Mouse (Mus musculus): ENCODE measurements around the gene Dnah7a. TPM values are rescaled to one million over a fixed set of nuclear protein-coding genes. Genes with fewer than 3 reads are reported as not detected.
"Not testable (repeated sequence)": the region's sequence is repeated elsewhere in the genome, so short reads cannot be mapped to it uniquely, and the experiment has no call there.

Gene Dnah7a
- polyA plus RNA-seq (2016; fragmentation: Nextera tagmentation; extraction: Ambion mirVana) = 7.1 and 7.2 TPM in 2 replicates

DNA sequence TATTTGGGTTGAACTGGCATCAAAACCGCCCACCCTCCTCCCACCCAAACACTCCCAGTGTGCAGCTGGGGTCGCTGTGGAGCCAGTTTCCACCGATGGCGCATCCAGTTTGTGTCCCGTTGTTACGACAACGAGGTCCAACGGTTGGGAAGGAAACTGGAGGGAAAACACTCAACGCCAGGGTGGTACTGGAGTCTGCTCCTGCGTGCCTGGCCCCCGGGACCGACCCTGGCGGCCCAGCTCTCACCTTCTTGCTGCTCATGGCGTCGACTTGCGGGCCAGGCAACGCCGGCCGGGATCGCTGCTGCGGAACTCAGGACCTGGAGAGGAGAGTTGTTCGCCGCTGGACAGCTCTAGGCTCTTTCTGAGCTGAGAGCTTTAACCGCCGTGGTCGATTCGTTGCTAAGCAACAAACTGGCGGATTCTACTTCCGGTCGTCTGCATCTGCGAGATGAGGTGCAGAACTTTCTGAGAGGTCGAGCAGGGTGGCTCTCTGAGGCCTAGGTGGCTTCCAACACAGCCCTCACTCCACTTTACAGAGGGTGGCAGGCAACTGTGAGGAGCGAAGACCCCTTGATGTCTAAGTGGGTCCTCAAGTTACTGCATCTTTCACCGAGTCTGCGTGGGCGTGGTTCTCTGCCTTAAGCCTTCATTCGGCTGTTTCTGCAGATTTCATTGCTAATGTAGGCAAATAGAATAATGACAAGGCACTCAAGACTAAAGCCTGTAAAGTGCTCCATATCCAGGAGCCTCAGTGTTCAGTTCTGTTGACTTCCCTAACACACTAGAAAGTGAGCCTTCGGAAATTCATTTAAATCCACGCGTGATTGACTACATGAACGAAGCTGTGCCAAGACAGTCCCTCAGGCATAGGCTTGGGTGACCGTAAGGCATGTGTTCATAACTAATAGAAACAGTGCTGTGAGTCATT is at the start of gene Dnah7a:
Gene Dnah7a, minus strand, starts transcription at position 354 of the 931 bp plus-strand sequence.
- no peaks in the 10 kb centered on the region for H3K9me3 ChIP-seq
- no peaks in the 10 kb centered on the region for H3K27me3 ChIP-seq
- ATAC-seq (ENCODE audit: low FRiP score) = peak; percentile 87
- 15% methylated on average over 42 of the region's 42 CpGs for WGBS
- peak within 1 kb of the TSS; percentile 75 for H3K4me2 ChIP-seq
- no peaks in the 10 kb centered on the region for H3K36me3 ChIP-seq (replicated peaks)
- 0 out of 2 replicates have a peak, but pooled peaks cover 10% of the 10 kb centered on the region for H3K4me1 ChIP-seq
- peak within 1 kb of the TSS; percentile 53 for H3K4me3 ChIP-seq (replicated peaks)
- peak within 1 kb of the TSS; percentile 56; the same call in 1 of the 2 replicates for H3K9ac ChIP-seq
- peak within 1 kb of the TSS; percentile 81 for H3K27ac ChIP-seq

DNA sequence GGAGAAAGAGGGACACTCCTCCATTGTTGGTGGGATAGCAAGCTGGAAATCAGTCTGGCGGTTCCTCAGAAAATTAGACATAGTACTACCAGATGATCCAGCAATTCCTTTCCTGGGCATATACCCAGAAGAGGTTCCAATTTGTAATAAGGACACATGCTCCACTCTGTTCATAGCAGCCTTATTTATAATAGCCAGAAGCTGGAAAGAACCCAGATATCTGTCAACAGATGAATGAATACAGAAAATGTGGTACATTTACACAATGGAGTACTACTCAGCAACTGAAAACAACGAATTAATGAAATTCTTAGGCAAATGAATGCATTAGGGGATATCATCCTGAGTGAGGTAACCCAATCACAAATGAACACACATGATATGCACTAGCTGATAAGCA is 46.9 kb upstream of the Dnah7a start:
- not testable (repeated sequence) for H3K9ac ChIP-seq; H3K27ac ChIP-seq; H3K4me1 ChIP-seq; H3K9me3 ChIP-seq; H3K36me3 ChIP-seq (replicated peaks); H3K4me3 ChIP-seq (replicated peaks); H3K4me2 ChIP-seq; H3K27me3 ChIP-seq; ATAC-seq (ENCODE audit: low FRiP score)
- 86% methylated on average over 2 of the region's 2 CpGs for WGBS

DNA sequence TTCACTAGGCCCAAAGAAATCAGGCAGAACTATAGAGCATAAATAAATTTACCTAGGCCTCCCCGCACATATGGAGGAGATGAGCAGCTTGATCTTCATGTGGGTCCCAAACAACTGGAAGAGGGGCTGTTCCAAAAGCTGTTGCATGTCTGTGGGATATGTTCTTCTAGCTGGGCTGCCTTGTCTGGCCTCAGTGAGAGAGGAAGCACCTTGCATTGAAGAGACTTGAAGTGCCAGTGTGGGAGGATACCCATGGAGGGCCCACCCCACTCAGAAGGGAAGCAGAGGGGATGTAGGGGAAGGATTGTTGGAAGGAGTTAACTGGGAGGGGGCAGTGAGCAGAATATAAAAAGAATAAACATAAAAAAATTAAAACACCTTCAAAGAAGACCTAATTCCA is 44.6 kb upstream of the Dnah7a start:
- Histone ChIP-seq H3K9me3 (no peaks in the 10 kb centered on the region), H3K9ac (no peak overlapping the region), H3K4me2 (no peak overlapping the region), H3K27ac (no peak overlapping the region), H3K36me3 (replicated peaks) (no peaks in the 10 kb centered on the region), H3K27me3 (no peaks in the 10 kb centered on the region), H3K4me1 (0 out of 2 replicates have a peak, but pooled peaks cover 4% of the 10 kb centered on the region), H3K4me3 (replicated peaks) (no peak overlapping the region)
- 74% methylated on average over 1 of the region's 1 CpGs for WGBS
- ATAC-seq (ENCODE audit: low FRiP score) = no peak

DNA sequence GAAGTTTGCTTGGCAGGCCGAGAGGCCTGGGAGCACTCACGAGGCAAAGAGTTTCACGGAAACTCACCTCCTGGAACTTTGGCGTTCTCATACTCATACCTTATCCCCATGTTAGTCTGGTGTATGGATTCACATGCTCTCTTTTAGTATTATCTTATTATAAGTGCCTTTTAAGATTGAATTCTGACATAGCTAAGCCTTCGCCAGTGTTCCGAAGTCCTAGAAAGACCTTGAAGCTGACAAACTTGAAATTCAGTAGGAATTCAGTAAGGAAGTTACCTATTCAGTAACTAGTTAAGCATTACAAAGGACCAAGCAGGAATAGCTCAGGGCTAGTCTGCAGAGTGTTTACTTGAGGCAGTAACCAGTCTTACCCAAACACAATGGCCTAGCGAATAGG is 44.1 kb upstream of the Dnah7a start:
- not testable (repeated sequence) for H3K36me3 ChIP-seq (replicated peaks); H3K4me3 ChIP-seq (replicated peaks); H3K27me3 ChIP-seq; H3K4me1 ChIP-seq; H3K4me2 ChIP-seq; H3K27ac ChIP-seq; H3K9me3 ChIP-seq; ATAC-seq (ENCODE audit: low FRiP score); H3K9ac ChIP-seq
- 79% methylated on average over 7 of the region's 7 CpGs for WGBS

DNA sequence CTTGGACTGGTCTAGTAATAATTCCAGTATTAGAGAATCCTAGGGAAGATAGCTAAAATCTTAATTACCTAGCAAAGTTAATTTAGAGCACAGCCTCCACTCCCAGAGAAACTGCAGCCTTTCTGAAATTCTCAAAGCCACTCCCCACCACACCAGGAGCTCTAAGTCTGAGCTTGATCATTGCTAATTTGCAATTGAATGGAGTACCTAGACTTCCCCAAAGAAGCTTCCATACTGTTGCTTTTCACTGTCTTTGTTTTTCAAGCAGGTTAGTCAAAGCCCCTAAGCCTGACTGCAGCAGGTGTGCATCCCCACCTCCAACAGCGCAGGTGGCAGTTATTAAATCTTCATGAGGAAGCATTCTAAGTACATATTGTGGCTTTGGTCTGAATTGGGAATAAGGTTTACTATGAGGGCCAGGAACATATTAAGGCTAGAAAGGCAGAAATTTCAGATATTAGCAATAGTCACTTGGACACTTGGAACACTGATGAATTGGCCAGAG is 43.3 kb upstream of the Dnah7a start:
- not testable (repeated sequence) for H3K27me3 ChIP-seq

DNA sequence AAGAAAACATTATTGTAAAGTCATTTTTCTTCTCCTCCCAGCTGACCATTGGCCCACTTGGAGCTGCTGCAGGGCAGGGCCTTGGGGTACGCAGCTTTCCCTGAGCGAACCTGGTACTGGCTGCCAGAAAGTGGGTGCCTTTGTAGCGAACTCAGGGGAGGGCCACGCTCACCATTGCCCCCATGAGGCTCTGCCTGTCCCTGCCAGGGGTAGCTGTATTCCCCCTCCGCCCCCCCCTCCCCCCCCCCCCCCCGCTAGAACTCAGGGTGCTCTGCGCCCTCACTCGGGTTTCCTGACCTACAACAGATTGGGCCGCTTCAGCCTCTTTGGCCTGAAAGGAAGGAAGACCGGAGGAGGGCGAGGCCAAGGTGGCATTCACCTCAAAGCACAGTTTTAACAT is 42.0 kb upstream of the Dnah7a start:
- no peak overlapping the region for H3K4me3 ChIP-seq (replicated peaks)
- ATAC-seq (ENCODE audit: low FRiP score) = no peak
- WGBS = 18% methylated on average over 7 of the region's 11 CpGs

More for the DNA sequence above, 43.3 kb upstream of the Dnah7a start:
- H3K9me3 ChIP-seq; H3K4me1 ChIP-seq; H3K4me2 ChIP-seq; H3K4me3 ChIP-seq (replicated peaks); ATAC-seq (ENCODE audit: low FRiP score); H3K27ac ChIP-seq; H3K9ac ChIP-seq; H3K36me3 ChIP-seq (replicated peaks): not testable (repeated sequence)
- WGBS = 32% methylated on average over 1 of the region's 1 CpGs

DNA sequence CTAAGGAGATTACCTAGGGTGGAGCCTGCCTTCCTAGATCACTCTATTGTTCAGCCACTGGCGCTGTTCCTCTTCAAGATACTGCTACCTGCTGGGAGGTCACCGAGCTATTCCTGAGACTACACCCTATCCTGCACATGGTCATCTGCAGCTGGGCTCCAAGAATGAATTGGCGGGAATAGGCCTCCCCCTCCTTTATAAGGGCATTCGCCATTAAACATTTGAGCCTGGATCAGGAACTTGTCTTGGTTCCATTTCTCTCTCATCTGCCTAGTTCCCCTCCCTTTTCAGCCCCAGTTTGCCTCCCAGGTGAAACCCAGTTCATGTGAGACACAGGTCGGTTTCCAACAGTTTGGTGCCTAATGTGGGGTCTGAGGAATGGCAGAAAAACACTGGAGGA is 39.4 kb upstream of the Dnah7a start:
- peaks cover 18% of the 10 kb centered on the region for H3K27me3 ChIP-seq
- WGBS = 55% methylated on average over 5 of the region's 5 CpGs

More for the DNA sequence above, 42.0 kb upstream of the Dnah7a start:
- no peaks in the 10 kb centered on the region for H3K36me3 ChIP-seq (replicated peaks)
- no peak overlapping the region for H3K27ac ChIP-seq
- H3K4me1 ChIP-seq = 0 out of 2 replicates have a peak, but pooled peaks cover 4% of the 10 kb centered on the region
- H3K9ac ChIP-seq = no peak overlapping the region
- no peak overlapping the region for H3K4me2 ChIP-seq
- peaks cover 14% of the 10 kb centered on the region for H3K27me3 ChIP-seq
- no peaks in the 10 kb centered on the region for H3K9me3 ChIP-seq

DNA sequence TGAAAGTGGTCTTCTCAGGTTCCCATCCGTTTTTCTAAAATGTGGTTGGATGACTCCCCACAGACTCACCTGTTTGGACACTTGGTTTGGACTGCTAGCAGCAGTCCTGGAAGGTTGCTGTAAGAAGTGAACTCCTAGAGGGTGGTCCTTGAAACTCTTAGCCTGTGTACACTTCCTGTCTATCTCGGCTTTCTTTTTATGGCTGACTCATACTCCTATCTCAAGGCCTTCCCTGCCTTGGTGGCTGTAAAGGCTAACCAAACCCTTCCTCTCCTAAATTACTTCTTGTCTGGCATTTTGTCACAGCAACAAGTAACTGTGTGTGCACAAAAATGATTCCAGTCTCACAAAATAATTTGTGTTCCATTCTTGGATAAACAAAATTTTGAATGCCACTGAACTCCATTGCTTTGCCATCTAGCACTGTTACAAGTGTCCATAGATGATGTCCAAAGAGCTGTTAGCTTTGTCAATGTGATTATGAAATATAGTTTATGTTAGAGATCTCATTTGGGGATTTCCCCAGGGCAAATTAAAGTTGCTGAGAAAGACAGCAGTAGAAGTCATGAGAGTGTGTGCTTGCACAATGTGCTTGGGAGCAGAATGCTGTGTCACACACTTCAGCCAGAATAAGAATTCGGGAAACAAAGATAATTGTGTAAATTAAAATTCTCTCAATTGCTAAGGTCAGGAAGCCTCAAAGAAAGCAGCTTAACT is 35.3 kb upstream of the Dnah7a start:
- WGBS = 88% methylated on average over 3 of the region's 3 CpGs
- Histone ChIP-seq H3K27ac (no peak overlapping the region), H3K9me3 (no peaks in the 10 kb centered on the region), H3K9ac (no peak overlapping the region), H3K27me3 (peaks cover 32% of the 10 kb centered on the region), H3K36me3 (replicated peaks) (no peaks in the 10 kb centered on the region), H3K4me2 (no peak overlapping the region), H3K4me3 (replicated peaks) (no peak overlapping the region), H3K4me1 (no peaks in the 10 kb centered on the region)
- no peak for ATAC-seq (ENCODE audit: low FRiP score)

More for the DNA sequence above, 39.4 kb upstream of the Dnah7a start:
- Histone ChIP-seq H3K4me3 (replicated peaks) (no peak overlapping the region), H3K9ac (no peak overlapping the region), H3K4me1 (0 out of 2 replicates have a peak, but pooled peaks cover 4% of the 10 kb centered on the region), H3K9me3 (no peaks in the 10 kb centered on the region), H3K36me3 (replicated peaks) (no peaks in the 10 kb centered on the region), H3K4me2 (no peak overlapping the region), H3K27ac (no peak overlapping the region)
- ATAC-seq (ENCODE audit: low FRiP score) = no peak

DNA sequence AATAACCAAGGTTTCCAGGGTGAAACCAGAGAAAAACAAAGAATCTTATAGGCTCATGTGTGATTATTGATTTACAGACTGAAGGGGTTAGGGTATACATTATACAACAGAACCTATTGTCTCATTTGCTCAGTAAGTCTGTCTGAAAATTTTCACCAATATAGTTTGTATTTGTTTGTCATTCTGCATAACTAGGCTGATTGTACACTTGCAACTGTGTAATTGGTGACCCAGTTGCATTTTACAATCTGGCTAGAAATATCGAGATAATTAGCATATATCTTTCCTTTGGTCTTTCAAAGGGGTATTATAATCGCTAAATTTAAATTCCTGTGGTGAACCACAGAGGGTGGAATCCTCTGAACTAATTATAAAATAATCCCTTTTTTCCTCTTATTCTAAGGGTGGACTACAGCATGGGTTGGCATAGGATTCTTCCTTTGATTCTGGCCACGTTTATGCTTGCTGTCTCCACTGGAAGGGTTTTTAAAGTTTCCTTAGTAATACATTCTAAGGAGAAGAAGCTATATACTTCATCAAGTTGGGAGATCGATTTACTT is 34.3 kb upstream of the Dnah7a start:
- Histone ChIP-seq H3K27ac (no peak overlapping the region), H3K4me3 (replicated peaks) (no peak overlapping the region), H3K9ac (no peak overlapping the region), H3K4me1 (no peaks in the 10 kb centered on the region), H3K27me3 (peaks cover 36% of the 10 kb centered on the region), H3K36me3 (replicated peaks) (no peaks in the 10 kb centered on the region), H3K4me2 (no peak overlapping the region), H3K9me3 (no peaks in the 10 kb centered on the region)
- ATAC-seq (ENCODE audit: low FRiP score) = peak; percentile 53; the same call in 1 of the 2 replicates
- 49% methylated on average over 4 of the region's 4 CpGs for WGBS

DNA sequence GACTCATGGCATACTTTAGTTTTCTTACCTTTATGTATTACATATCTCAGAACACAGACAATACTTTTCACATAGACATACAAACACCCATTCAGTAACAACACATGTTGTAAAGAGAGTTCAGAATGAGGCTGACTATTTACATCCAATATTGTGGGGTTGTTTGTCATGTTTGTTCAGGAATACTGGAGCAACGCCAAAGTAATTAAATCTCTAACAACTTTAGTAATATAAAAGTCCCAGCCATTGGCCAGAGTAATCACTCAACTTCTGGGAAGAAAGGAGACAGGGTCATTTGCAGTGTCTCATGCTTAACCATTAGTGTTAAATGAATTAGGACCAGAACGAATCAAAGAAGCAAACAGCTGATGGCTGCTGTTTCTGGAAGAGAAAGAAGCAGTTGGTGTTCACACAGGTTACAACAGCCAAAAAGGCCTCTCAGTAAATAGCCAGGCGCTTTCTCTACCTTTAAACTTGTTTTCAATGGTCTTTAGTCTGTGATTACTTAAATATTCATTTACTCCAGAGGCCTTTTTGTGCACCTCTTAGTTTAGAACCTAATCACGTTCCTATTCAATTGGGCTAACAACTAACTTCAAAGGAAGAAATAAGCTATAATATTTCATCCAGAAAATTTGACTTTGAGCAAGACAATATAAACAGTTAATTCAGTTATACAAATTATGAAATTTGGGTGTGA is 33.6 kb upstream of the Dnah7a start:
- H3K4me3 ChIP-seq (replicated peaks); H3K27ac ChIP-seq; H3K4me1 ChIP-seq; H3K9ac ChIP-seq; H3K4me2 ChIP-seq; H3K9me3 ChIP-seq; H3K36me3 ChIP-seq (replicated peaks): not testable (repeated sequence)
- ATAC-seq (ENCODE audit: low FRiP score) = peak; percentile 82; the same call in 1 of the 2 replicates
- 24% methylated on average over 4 of the region's 4 CpGs for WGBS
- peaks cover 33% of the 10 kb centered on the region for H3K27me3 ChIP-seq

DNA sequence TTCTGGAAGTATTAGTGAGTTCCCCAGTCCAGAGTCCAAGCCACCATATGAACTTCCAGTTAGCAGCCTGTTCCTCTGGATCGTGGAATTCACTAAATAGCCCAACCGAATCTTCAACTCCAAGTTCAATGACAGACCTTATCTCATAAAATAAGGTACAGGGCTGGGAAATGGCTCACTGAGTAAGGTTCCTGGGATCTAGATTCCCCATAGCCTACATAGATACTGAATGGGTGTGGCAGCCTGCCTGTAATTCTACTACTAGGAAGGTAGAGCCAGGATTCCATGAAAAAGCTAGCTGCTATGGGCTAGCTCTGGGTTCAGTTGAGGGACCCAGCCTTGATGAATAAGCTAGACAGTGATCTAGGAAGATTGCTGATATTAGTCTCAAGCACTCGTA is 30.0 kb upstream of the Dnah7a start:
- Histone ChIP-seq H3K4me1 (no peaks in the 10 kb centered on the region), H3K36me3 (replicated peaks) (no peaks in the 10 kb centered on the region), H3K27me3 (peaks cover 22% of the 10 kb centered on the region), H3K27ac (no peak overlapping the region), H3K4me2 (no peak overlapping the region), H3K4me3 (replicated peaks) (no peak overlapping the region), H3K9ac (no peak overlapping the region), H3K9me3 (no peaks in the 10 kb centered on the region)
- WGBS = 96% methylated on average over 3 of the region's 3 CpGs
- no peak for ATAC-seq (ENCODE audit: low FRiP score)
